Mouse (Mus musculus) limb, embryonic 13.5 days (tissue): ENCODE measurements around the gene Hs3st5. TPM values are rescaled to one million over a fixed set of nuclear protein-coding genes. Genes with fewer than 3 reads are reported as not detected.
A peak's percentile ranks its signal among the peaks of the same experiment; 100 is the strongest.

ENCODE experiments used
- ATAC-seq: fragments of 200-750 bp; cut with Nextera tagmentation; 2 replicates; pipeline ENCODE4 v1.8.0; 2017; ENCODE audit warnings: low read depth, moderate number of reproducible peaks, moderate TSS enrichment; ENCODE audit not compliant: low FRiP score
- H3K27ac ChIP-seq: fragments of 300-500 bp; sonication (generic); 2 replicates; pipeline ENCODE4 v1.5.1; 2015; ENCODE audit warnings: inconsistent platforms, mild to moderate bottlenecking, moderate library complexity
- H3K27me3 ChIP-seq: fragments of 300-500 bp; sonication (generic); 2 replicates; pipeline ENCODE4 v1.6.1; 2015; ENCODE audit warnings: mild to moderate bottlenecking, inconsistent platforms
- H3K36me3 ChIP-seq: fragments of 300-500 bp; sonication (generic); 2 replicates; pipeline ENCODE4 v1.6.1; 2015; ENCODE audit warnings: inconsistent platforms, mild to moderate bottlenecking, moderate library complexity
- H3K4me1 ChIP-seq: fragments of 300-500 bp; sonication (generic); 2 replicates; pipeline ENCODE4 v1.6.1; 2015; ENCODE audit warnings: inconsistent platforms
- H3K4me2 ChIP-seq: fragments of 300-500 bp; sonication (generic); replicated peaks from 2 replicates; pipeline ENCODE4 v1.6.1; 2015; ENCODE audit warnings: inconsistent platforms, mild to moderate bottlenecking, moderate library complexity
- H3K4me3 ChIP-seq: fragments of 300-500 bp; sonication (generic); 2 replicates; pipeline ENCODE4 v1.5.1; 2015; ENCODE audit warnings: moderate library complexity, mild to moderate bottlenecking, inconsistent platforms
- H3K9ac ChIP-seq: fragments of 300-500 bp; sonication (generic); 2 replicates; pipeline ENCODE4 v1.6.1; 2015; ENCODE audit warnings: mild to moderate bottlenecking, inconsistent platforms
- H3K9me3 ChIP-seq: fragments of 300-500 bp; sonication (generic); 2 replicates; pipeline ENCODE4 v1.6.1; 2016; ENCODE audit warnings: inconsistent platforms
- WGBS: fragments of 180-500 bp; shearing (Covaris S2); methylation state at CpG from one replicate; pipeline ENCODE4 v1.1.7; 2015; 5-methylcytosine and 5-hydroxymethylcytosine counted together
- polyA plus RNA-seq: library from polyadenylated mRNA; unstranded; fragments of >200 nt; fragmentation: Nextera tagmentation; extraction: Ambion mirVana; gene quantifications from 2 replicates; pipeline ENCODE4 v1.2.1, GENCODE M21; 2015

Gene Hs3st5
- 1.3 and 1.5 TPM in 2 replicates for polyA plus RNA-seq

DNA sequence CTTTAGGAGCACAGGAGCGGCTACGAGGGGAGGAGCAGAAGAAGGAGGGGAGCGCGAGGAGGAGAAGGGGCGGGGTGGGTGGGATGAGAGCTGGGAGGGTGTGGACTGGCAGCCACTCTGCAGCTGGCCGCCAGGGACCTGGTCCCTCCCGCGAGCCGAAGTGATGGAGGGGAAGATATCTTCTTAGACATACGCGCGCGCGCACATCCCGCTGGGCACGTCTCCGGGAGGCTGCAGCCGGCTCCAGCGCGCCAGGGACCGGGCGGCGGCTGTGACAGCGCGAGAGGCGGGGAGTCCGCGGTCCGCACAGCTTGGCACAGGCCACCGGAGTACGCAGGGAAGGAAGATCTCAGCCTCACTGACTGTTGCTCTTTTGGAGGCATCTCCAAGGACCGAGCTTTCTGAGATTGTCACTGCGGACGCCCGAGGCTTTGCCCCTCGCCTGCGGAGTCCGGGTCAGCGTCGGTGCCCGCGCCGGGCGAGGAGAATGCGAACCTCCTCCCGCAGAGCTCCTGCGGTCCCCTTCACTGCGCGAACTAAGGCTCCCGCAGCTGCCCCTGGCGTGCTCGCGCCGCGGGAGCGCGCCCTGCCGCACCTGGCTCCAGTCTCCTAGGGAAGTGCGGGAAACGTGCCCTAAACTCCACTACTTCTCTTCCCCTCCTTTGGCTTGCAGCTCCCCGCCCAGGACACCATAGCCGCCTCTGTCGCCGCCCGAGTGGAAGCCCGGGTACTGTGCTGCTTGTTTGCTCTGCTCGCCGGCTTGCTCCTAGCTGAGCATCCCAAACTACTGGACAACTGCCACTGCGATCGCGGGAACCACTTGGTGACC lies at the start of gene Hs3st5:
TSS of gene Hs3st5 (plus strand) at position 88 of the 829 bp plus-strand sequence.
- 0% methylated on average over 68 of the region's 71 CpGs for WGBS
- peak within 1 kb of the TSS; percentile 99 for H3K4me2 ChIP-seq
- H3K9me3 ChIP-seq = no peaks in the 10 kb centered on the region
- no peak within 1 kb of the TSS for H3K27ac ChIP-seq
- no peaks in the 10 kb centered on the region for H3K36me3 ChIP-seq
- peak within 1 kb of the TSS; percentile 66 for H3K9ac ChIP-seq
- peaks cover 60% of the 10 kb centered on the region for H3K27me3 ChIP-seq
- peaks cover 18% of the 10 kb centered on the region for H3K4me1 ChIP-seq
- ATAC-seq = peak; percentile 89
- peak within 1 kb of the TSS; percentile 68 for H3K4me3 ChIP-seq

DNA sequence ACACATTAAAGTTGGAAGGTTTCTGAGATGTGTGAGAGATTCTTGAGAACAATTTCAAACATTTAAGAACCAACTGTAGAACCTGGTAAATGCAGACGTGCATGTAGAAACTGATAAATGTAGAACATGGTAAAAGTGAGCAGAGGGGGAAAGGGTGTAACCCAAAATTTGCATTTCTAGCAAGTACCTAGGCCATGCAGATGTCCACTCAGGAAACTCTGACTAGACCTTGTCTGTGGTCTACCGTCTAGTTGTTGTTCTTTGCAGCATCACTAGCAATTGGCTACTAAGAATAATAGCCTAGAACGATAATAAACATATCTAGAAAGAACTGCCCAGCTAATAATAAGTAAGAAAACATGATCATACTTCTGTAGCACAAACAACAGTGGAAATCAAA lies 38.0 kb upstream of the Hs3st5 start:
- no peak overlapping the region for H3K27ac ChIP-seq
- no peaks in the 10 kb centered on the region for H3K4me1 ChIP-seq
- WGBS = 93% methylated on average over 3 of the region's 3 CpGs
- no peaks in the 10 kb centered on the region for H3K36me3 ChIP-seq
- no peaks in the 10 kb centered on the region for H3K27me3 ChIP-seq
- H3K4me2 ChIP-seq = no peak overlapping the region
- H3K9ac ChIP-seq = no peak overlapping the region
- H3K4me3 ChIP-seq = no peak overlapping the region
- no peaks in the 10 kb centered on the region for H3K9me3 ChIP-seq
- no peak for ATAC-seq

DNA sequence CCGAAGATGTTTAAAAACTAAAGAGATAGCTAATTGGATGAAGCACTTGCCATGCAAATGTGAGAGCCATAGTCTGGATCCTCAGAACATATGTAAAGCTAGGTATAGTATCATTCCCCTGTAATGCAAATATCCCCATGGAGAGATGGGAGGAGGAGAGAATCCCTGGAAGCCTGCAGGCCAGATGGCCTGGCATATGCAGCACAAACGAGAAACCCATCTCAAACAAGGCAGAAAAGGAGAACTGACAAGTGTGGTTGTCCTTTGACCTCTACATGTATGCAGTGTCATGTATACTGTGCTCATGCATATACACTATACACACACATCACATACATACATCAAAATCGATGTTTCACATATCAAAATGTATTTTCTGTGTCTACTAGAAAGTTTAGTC lies 35.5 kb upstream of the Hs3st5 start:
- Histone ChIP-seq H3K4me3 (no peak overlapping the region), H3K27ac (no peak overlapping the region), H3K4me1 (no peaks in the 10 kb centered on the region), H3K36me3 (no peaks in the 10 kb centered on the region), H3K9me3 (no peaks in the 10 kb centered on the region), H3K9ac (no peak overlapping the region), H3K4me2 (no peak overlapping the region), H3K27me3 (peaks cover 9% of the 10 kb centered on the region; the same call in 1 of the 2 replicates)
- 64% methylated on average over 3 of the region's 3 CpGs for WGBS
- no peak for ATAC-seq

DNA sequence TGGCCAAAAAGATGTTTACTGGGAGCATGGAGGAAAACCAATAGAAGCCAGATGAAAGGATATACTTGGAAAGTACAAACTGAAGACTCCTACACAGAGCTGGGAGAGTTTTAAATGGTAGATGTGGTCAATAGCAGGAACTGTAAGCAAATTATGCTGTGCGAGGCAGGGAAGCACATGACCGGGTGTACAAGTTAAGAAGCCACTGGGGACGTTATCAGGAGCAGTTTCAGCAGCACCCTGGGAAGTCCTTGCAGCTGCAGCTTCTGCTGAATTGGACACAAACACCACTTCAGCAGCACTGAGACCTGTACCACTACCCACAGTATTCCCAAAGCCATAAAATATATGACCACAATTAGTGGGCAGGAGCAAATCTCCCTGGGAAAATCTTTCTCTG lies 31.8 kb upstream of the Hs3st5 start:
- Histone ChIP-seq H3K4me3 (no peak overlapping the region), H3K4me1 (no peaks in the 10 kb centered on the region), H3K9me3 (no peaks in the 10 kb centered on the region), H3K36me3 (no peaks in the 10 kb centered on the region), H3K27ac (no peak overlapping the region), H3K9ac (no peak overlapping the region), H3K27me3 (peaks cover 14% of the 10 kb centered on the region), H3K4me2 (no peak overlapping the region)
- no peak for ATAC-seq
- WGBS = 25% methylated on average over 3 of the region's 3 CpGs

DNA sequence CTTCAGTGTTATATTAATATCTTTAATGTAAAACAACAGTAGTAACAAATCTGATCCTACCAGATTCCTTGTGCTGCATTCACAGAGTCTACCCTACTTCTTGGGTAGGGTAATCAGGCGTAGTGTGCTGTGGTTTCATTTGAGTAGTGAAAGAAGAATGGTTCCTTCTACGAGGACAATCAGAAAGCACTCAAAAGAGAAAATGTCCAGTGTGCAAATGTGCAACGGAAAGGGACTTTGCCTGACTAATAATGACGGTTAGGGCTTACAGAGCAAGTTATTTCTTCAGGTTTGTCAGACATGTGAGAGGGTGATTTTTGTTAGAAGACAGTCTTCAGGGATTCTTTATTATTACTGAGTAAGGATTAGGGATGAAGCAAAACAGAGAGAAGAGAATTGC lies 29.1 kb upstream of the Hs3st5 start:
- H3K4me2 ChIP-seq = no peak overlapping the region
- 89% methylated on average over 4 of the region's 4 CpGs for WGBS
- H3K27me3 ChIP-seq = peaks cover 20% of the 10 kb centered on the region
- H3K36me3 ChIP-seq = no peaks in the 10 kb centered on the region
- H3K4me1 ChIP-seq = no peaks in the 10 kb centered on the region
- no peak overlapping the region for H3K27ac ChIP-seq
- H3K4me3 ChIP-seq = no peak overlapping the region
- H3K9me3 ChIP-seq = no peaks in the 10 kb centered on the region
- H3K9ac ChIP-seq = no peak overlapping the region
- no peak for ATAC-seq

DNA sequence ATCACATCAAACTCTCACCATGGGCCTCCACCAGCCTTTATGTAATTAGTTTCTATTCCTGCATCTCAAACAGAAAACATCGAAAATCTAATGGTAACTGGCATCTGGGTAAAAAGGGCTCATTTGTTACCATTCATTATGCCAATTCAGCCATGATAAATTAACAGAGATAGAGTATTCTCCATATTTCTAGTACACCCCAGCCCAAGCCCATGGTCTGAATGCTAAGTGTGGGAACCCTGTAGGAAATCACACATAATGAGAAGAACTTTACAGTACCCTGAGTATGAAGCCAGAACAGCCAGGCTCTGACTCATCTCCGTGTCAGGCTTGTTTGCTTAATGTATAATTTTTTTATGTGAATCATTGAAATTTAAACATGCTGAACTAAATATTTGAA lies 23.3 kb upstream of the Hs3st5 start:
- WGBS = 69% methylated on average over 2 of the region's 2 CpGs
- H3K9me3 ChIP-seq = no peaks in the 10 kb centered on the region
- H3K27ac ChIP-seq = no peak overlapping the region
- no peaks in the 10 kb centered on the region for H3K36me3 ChIP-seq
- H3K4me3 ChIP-seq = no peak overlapping the region
- 0 out of 2 replicates have a peak, but pooled peaks cover 3% of the 10 kb centered on the region for H3K4me1 ChIP-seq
- ATAC-seq = no peak
- no peak overlapping the region for H3K4me2 ChIP-seq
- peaks cover 23% of the 10 kb centered on the region for H3K27me3 ChIP-seq
- no peak overlapping the region for H3K9ac ChIP-seq

DNA sequence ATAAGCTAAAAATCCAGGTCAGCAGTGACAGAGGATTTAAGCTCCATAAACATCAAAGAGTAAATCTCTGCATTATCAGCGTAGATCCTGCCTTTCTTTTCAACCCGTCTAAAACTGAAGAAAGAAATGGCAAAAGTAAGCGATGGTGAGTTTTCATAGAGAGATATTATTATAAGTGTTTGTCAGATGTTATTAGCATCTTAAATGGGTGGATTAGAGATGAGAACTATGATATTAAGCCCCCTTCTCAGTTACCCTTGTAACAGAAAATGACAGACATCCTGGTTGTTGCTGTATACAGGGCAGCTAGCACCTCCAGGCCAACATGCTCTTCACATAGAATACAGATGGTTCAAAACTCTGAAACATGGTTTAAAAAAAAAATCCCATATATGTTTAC lies 22.6 kb upstream of the Hs3st5 start:
- peaks cover 21% of the 10 kb centered on the region for H3K27me3 ChIP-seq
- no peak for ATAC-seq
- no peaks in the 10 kb centered on the region for H3K36me3 ChIP-seq
- no peaks in the 10 kb centered on the region for H3K9me3 ChIP-seq
- no peak overlapping the region for H3K27ac ChIP-seq
- 60% methylated on average over 3 of the region's 3 CpGs for WGBS
- H3K4me3 ChIP-seq = no peak overlapping the region
- 0 out of 2 replicates have a peak, but pooled peaks cover 3% of the 10 kb centered on the region for H3K4me1 ChIP-seq
- H3K9ac ChIP-seq = no peak overlapping the region
- no peak overlapping the region for H3K4me2 ChIP-seq

DNA sequence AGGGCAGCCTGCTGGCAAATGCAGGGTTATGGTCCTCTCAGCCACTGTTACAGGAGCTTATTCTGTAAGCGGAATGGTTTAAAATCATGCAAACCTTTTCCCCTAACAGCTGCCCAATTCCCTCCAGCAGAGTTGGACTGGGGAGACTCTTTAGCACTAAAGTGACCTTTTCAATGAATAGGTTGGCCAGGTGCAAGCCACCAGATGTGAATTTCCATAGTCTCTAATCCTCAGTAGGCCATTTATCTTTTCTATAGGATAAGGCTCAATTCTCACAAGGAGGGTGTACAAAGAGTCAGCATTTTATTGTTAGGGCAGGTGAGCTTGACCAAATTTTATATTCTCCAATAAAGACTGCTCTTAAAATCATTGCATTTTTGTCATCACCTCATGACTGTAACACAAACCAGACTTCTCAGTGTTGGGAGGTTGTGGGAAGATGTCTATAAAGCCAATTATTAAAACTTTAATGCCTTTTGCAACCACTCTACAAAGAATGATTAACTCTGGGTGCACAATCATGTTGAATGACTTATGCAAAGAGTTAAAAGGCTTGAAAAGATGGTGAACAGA lies 21.8 kb upstream of the Hs3st5 start:
- Histone ChIP-seq H3K27ac (no peak overlapping the region), H3K9ac (no peak overlapping the region), H3K9me3 (no peaks in the 10 kb centered on the region), H3K4me3 (no peak overlapping the region), H3K4me1 (0 out of 2 replicates have a peak, but pooled peaks cover 3% of the 10 kb centered on the region), H3K27me3 (peaks cover 19% of the 10 kb centered on the region), H3K36me3 (no peaks in the 10 kb centered on the region), H3K4me2 (no peak overlapping the region)
- 18% methylated on average over 1 of the region's 1 CpGs for WGBS
- ATAC-seq = peak; percentile 89

DNA sequence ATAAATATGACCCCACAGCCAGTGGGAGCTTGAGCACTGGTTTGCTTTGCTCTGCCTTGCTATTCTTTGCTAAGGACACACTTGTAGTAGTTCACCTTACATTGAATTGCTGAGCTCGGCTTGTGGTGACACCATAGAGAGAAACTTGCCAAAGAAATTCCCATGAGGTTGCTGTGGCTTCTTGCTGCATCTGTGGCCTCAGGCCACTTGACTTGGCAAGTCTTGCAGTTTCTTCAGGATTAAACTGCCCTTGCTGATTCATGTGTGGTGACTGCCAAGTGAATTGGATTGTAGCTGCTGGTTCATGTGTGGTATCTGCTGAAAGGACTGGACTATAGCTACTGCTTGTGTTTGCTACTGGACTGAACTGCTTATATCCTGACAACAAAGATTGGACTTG lies 13.0 kb upstream of the Hs3st5 start:
- Histone ChIP-seq H3K4me3 (no peak overlapping the region), H3K9me3 (no peaks in the 10 kb centered on the region), H3K27ac (no peak overlapping the region), H3K36me3 (no peaks in the 10 kb centered on the region), H3K4me2 (no peak overlapping the region), H3K4me1 (no peaks in the 10 kb centered on the region), H3K27me3 (peaks cover 10% of the 10 kb centered on the region), H3K9ac (no peak overlapping the region)
- WGBS = 77% methylated on average over 1 of the region's 1 CpGs
- no peak for ATAC-seq

DNA sequence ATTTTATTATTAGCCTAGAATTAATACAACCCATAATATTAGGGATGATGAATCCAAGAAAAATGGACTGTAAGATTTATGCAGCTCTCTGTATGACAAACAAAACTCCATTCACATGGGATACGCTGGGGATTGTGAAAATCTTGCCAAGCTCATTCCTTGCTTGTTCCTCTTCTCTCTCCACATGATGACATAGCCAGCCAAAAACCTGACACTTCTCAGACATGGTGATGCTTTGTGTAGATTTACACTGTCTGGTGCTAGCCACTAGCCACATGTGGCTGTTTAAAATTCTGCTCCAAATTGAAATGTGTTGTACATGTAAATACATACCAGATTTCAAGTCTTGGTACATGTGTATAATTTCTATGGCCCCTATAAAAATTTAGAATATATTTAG lies 6.9 kb upstream of the Hs3st5 start:
- ATAC-seq = no peak
- Histone ChIP-seq H3K4me1 (no peaks in the 10 kb centered on the region), H3K36me3 (no peaks in the 10 kb centered on the region), H3K4me3 (no peak overlapping the region), H3K9ac (no peak overlapping the region), H3K27ac (no peak overlapping the region), H3K9me3 (no peaks in the 10 kb centered on the region), H3K4me2 (no peak overlapping the region), H3K27me3 (peaks cover 10% of the 10 kb centered on the region)
- WGBS = 94% methylated on average over 1 of the region's 1 CpGs

DNA sequence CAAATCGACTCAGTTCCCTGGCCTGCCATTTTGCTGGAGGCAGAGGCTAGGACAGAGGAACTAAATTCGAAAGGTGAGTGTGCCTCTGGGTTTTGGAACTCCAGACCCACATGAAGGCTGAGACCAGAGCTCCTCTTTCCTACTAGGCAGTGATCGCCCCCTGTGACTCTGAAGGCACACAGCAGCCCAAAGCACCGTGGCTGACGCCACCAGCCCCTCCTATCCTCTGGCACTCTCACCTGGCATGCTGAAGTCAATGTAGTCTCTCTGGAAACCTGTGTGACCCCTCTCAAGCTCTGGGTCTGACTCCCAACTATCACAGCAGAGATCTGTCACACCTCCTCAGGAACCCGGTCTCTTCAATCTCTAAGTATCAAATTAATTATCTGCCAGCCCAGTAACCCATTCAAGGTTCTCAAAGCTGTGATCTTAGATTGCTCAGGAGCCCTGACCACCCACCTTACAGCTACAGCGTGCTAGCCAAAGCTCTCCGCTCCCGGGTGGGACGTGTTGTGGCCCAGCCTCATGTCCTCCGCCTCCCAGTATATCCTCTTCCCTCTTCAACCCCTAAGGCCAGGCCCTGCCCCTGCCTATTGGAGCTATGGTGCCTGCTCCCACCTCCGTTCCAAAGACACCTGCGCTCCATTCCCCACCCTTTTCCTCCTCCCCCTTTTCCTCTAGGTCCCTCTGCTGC lies 434 bp upstream of the Hs3st5 start:
- Histone ChIP-seq H3K36me3 (no peaks in the 10 kb centered on the region), H3K4me1 (peaks cover 18% of the 10 kb centered on the region), H3K9me3 (no peaks in the 10 kb centered on the region), H3K27me3 (peaks cover 60% of the 10 kb centered on the region), H3K9ac (no peak overlapping the region), H3K4me2 (peak overlapping the region; percentile 99), H3K27ac (no peak overlapping the region), H3K4me3 (peak overlapping the region; percentile 68)
- WGBS = 8% methylated on average over 13 of the region's 13 CpGs
- peak; percentile 16 for ATAC-seq

DNA sequence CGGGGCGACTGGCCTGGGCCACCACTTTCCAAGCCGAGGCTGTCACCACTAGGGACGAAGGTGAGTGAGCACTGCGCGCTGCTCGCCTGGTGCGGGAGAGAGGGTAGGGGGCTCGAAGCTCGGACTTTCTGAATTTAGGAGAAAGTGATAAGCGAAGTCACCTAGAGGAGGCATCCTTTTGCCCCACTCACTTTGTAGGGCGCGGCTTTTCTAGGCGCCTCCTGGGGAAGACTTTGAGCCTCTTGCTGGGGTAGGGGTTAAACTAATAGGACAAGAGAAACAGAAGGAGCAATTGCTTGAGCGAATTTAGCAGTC lies 899 bp downstream of the Hs3st5 start:
- peak; percentile 28; the same call in 1 of the 2 replicates for ATAC-seq
- Histone ChIP-seq H3K4me3 (peak overlapping the region; percentile 68), H3K4me1 (peaks cover 18% of the 10 kb centered on the region), H3K27ac (no peak overlapping the region), H3K36me3 (no peaks in the 10 kb centered on the region), H3K4me2 (peak overlapping the region; percentile 99), H3K9ac (peak overlapping the region; percentile 66), H3K9me3 (no peaks in the 10 kb centered on the region), H3K27me3 (peaks cover 60% of the 10 kb centered on the region)
- under 1% methylated on average over 15 of the region's 15 CpGs for WGBS
